Mouse (Mus musculus) MEL (cell line): Measurements from ENCODE around the gene Phlda1. TPM values are rescaled to one million over a fixed set of nuclear protein-coding genes. Genes with fewer than 3 reads are reported as not detected.

Experiments used
- DNase-seq: peaks from one replicate; pipeline ENCODE4 v3.0.0; 2011; ENCODE audit warnings: low read depth, low spot score
- H3K27ac ChIP-seq: 2 replicates; pipeline ENCODE4 v1.5.1; 2012; ENCODE audit warnings: low read depth, mild to moderate bottlenecking, control low read depth, low read length, moderate library complexity; ENCODE audit not compliant: control insufficient read depth
- H3K27me3 ChIP-seq, 2 experiments: fragments of 150-350 bp in 1 of 2; sonication (generic) in 1 of 2; 2 replicates each; pipeline ENCODE4 v1.6.1; 2012; ENCODE audit warnings: low read length in 2 of 2, mild to moderate bottlenecking in 2 of 2, improper control_type of control experiment in 1 of 2, moderate library complexity in 1 of 2; ENCODE audit not compliant: insufficient read depth in 2 of 2, control insufficient read depth in 1 of 2
- H3K36me3 ChIP-seq, 2 experiments: 2 replicates each; pipeline ENCODE4 v1.6.1; 2012 to 2014; ENCODE audit warnings: low read length in 2 of 2, improper control_type of control experiment in 1 of 2, inconsistent platforms in 1 of 2, mild to moderate bottlenecking in 1 of 2; ENCODE audit not compliant: insufficient read depth in 2 of 2, control insufficient read depth in 1 of 2
- H3K4me1 ChIP-seq, 2 experiments: fragments of 150-350 bp in 1 of 2; sonication (generic) in 1 of 2; 2 replicates each; pipeline ENCODE4 v1.6.1; 2012; ENCODE audit warnings: low read length in 2 of 2, improper control_type of control experiment in 1 of 2, mild to moderate bottlenecking in 1 of 2; ENCODE audit not compliant: insufficient read depth in 2 of 2, control insufficient read depth in 1 of 2
- H3K4me3 ChIP-seq, 2 experiments: fragments of 150-350 bp in 1 of 2; sonication (generic) in 1 of 2; 2 replicates each; pipeline ENCODE4 v1.5.1; 2012; ENCODE audit warnings: low read depth in 2 of 2, low read length in 2 of 2, mild to moderate bottlenecking in 2 of 2, moderate library complexity in 2 of 2, control low read depth in 1 of 2, improper control_type of control experiment in 1 of 2; ENCODE audit not compliant: control insufficient read depth in 1 of 2, insufficient read depth in 1 of 2
- H3K79me2 ChIP-seq: 2 replicates; pipeline ENCODE4 v1.6.1; 2012; ENCODE audit warnings: mild to moderate bottlenecking, low read length, moderate library complexity; ENCODE audit not compliant: control insufficient read depth, poor library complexity, insufficient read depth
- H3K9ac ChIP-seq: 2 replicates; pipeline ENCODE4 v1.6.1; 2012; ENCODE audit warnings: low read depth, mild to moderate bottlenecking, control low read depth, low read length, moderate library complexity; ENCODE audit not compliant: control insufficient read depth, poor library complexity, severe bottlenecking
- H3K9me3 ChIP-seq: fragments of 150-350 bp; sonication (generic); replicated peaks from 2 replicates; pipeline ENCODE4 v1.6.1; 2012; ENCODE audit warnings: mild to moderate bottlenecking, low read length, improper control_type of control experiment, moderate library complexity; ENCODE audit not compliant: insufficient read depth
- BHLHE40 ChIP-seq: IDR thresholded peaks from 2 replicates; pipeline ENCODE4 v1.6.1; 2012; ENCODE audit warnings: low read depth, mild to moderate bottlenecking, inconsistent platforms, low read length, improper control_type of control experiment, borderline replicate concordance
- CHD1 ChIP-seq: IDR thresholded peaks from 2 replicates; pipeline ENCODE4 v1.6.1; 2012; ENCODE audit warnings: low read depth, mild to moderate bottlenecking, inconsistent platforms, low read length, improper control_type of control experiment
- E2F4 ChIP-seq: IDR thresholded peaks from 2 replicates; pipeline ENCODE4 v1.6.1; 2011; ENCODE audit warnings: low read depth, low read length, improper control_type of control experiment, borderline replicate concordance
- ELF1 ChIP-seq: IDR thresholded peaks from 2 replicates; pipeline ENCODE4 v1.6.1; 2014; ENCODE audit warnings: low read depth, mild to moderate bottlenecking, inconsistent platforms, low read length, improper control_type of control experiment, moderate library complexity
- HCFC1 ChIP-seq: IDR thresholded peaks from 2 replicates; pipeline ENCODE4 v1.6.1; 2012; ENCODE audit warnings: low read depth, mild to moderate bottlenecking, inconsistent platforms, low read length, improper control_type of control experiment, moderate library complexity
- KAT2A ChIP-seq: conservative IDR thresholded peaks from 2 replicates; pipeline ENCODE4 v1.6.1; 2012; ENCODE audit warnings: low read depth, low read length, improper control_type of control experiment, inconsistent platforms
- MAFK ChIP-seq: IDR thresholded peaks from 2 replicates; pipeline ENCODE4 v1.6.1; 2011; ENCODE audit warnings: low read depth, mild to moderate bottlenecking, low read length, improper control_type of control experiment, borderline replicate concordance
- MEF2A ChIP-seq: IDR thresholded peaks from 2 replicates; pipeline ENCODE4 v1.6.1; 2014; ENCODE audit warnings: low read depth, mild to moderate bottlenecking, inconsistent platforms, low read length, improper control_type of control experiment; ENCODE audit not compliant: poor library complexity, insufficient replicate concordance, severe bottlenecking; ENCODE audit errors: extremely low read depth
- MXI1 ChIP-seq: IDR thresholded peaks from 2 replicates; pipeline ENCODE4 v1.6.1; 2011; ENCODE audit warnings: mild to moderate bottlenecking, low read depth, low read length, improper control_type of control experiment
- NELFE ChIP-seq: IDR thresholded peaks from 2 replicates; pipeline ENCODE4 v1.6.1; 2011; ENCODE audit warnings: low read depth, low read length, improper control_type of control experiment
- POLR2A ChIP-seq, 2 experiments: IDR thresholded peaks; 2 replicates each; pipeline ENCODE4 v1.6.1; 2011 to 2012; ENCODE audit warnings: low read length in 2 of 2, mild to moderate bottlenecking in 2 of 2, control low read depth in 1 of 2, improper control_type of control experiment in 1 of 2, low read depth in 1 of 2, moderate library complexity in 1 of 2; ENCODE audit not compliant: control insufficient read depth in 1 of 2, insufficient read depth in 1 of 2, poor library complexity in 1 of 2
- POLR2AphosphoS5 ChIP-seq: IDR thresholded peaks from 2 replicates; pipeline ENCODE4 v1.6.1; 2012; ENCODE audit warnings: low read depth, borderline replicate concordance, mild to moderate bottlenecking, inconsistent platforms, low read length, moderate library complexity, mixed read lengths
- SMC3 ChIP-seq: IDR thresholded peaks from 2 replicates; pipeline ENCODE4 v1.6.1; 2011; ENCODE audit warnings: low read depth, low read length, improper control_type of control experiment
- TAL1 ChIP-seq: IDR thresholded peaks from 2 replicates; pipeline ENCODE4 v1.6.1; 2012; ENCODE audit warnings: mild to moderate bottlenecking, inconsistent platforms, low read length, moderate library complexity, mixed read lengths
- TCF12 ChIP-seq: IDR thresholded peaks from 2 replicates; pipeline ENCODE4 v1.6.1; 2014; ENCODE audit warnings: low read depth, mild to moderate bottlenecking, inconsistent platforms, low read length, improper control_type of control experiment, moderate library complexity
- UBTF ChIP-seq: IDR thresholded peaks from 2 replicates; pipeline ENCODE4 v1.6.1; 2012; ENCODE audit warnings: low read depth, mild to moderate bottlenecking, inconsistent platforms, low read length, improper control_type of control experiment, moderate library complexity, borderline replicate concordance; ENCODE audit not compliant: insufficient read depth
- USF1 ChIP-seq: IDR thresholded peaks from 2 replicates; pipeline ENCODE4 v1.6.1; 2014; ENCODE audit warnings: low read depth, mild to moderate bottlenecking, inconsistent platforms, low read length, improper control_type of control experiment, moderate library complexity
- ZKSCAN1 ChIP-seq: IDR thresholded peaks from 2 replicates; pipeline ENCODE4 v1.6.1; 2012; ENCODE audit warnings: low read depth, mild to moderate bottlenecking, inconsistent platforms, low read length, improper control_type of control experiment, moderate library complexity
- ZMIZ1 ChIP-seq: IDR thresholded peaks from 2 replicates; pipeline ENCODE4 v1.6.1; 2012; ENCODE audit warnings: low read depth, mild to moderate bottlenecking, inconsistent platforms, low read length, improper control_type of control experiment, moderate library complexity
- polyA plus RNA-seq, 2 experiments: library from polyadenylated mRNA; stranded (reverse) in 1 of 2; unstranded in 1 of 2; fragments of >175 nt in 1 of 2; fragments of >200 nt in 1 of 2; gene quantifications; 2 replicates each; pipeline versions ENCODE4 v1.2.1 to v1.2.4; 2012; ENCODE audit warnings: low replicate concordance in 2 of 2, low read depth in 1 of 2; ENCODE audit not compliant: insufficient read length in 2 of 2, insufficient read depth in 1 of 2, missing spikeins in 1 of 2
- total RNA-seq: library from RNA; depleted of rRNA; stranded (reverse); fragments of 300-350 nt; gene quantifications from 2 replicates; pipeline ENCODE4 v1.2.3, GENCODE M21; 2012

The Phlda1 gene
- total and polyA plus RNA-seq, 3 experiments, result 0.27 to 3.4 TPM; not detected in 1

- Histone ChIP-seq H3K79me2 (no peaks in the 10 kb centered on the region), H3K9me3 (no peaks in the 10 kb centered on the region), H3K27me3 (peaks cover under 1 to 1% of the 10 kb centered on the region in 2 experiments; a peak in 2 of 4 replicates), H3K4me3 (no peak overlapping the region), H3K36me3 (peaks cover 0 to 18% of the 10 kb centered on the region in 2 experiments; a peak in 2 of 4 replicates), H3K4me1 (peaks cover 11 to 18% of the 10 kb centered on the region in 2 experiments), H3K27ac (no peak overlapping the region), H3K9ac (no peak overlapping the region)
- no peak for DNase-seq
- TF ChIP-seq E2F4 (no peak), KAT2A (no peak), ZMIZ1 (no peak), SMC3 (no peak), USF1 (no peak)
These were observed 21.5 kb downstream of the Phlda1 start for GRCm38 (mm10) chr10:111527613-111528012.

GRCm38 (mm10) chr10:111528283-111528682 lies 22.2 kb downstream of the Phlda1 start:
- DNase-seq, result no peak
- Histone ChIP-seq H3K27me3 (peaks cover 0 to under 1% of the 10 kb centered on the region in 2 experiments; a peak in 2 of 4 replicates), H3K27ac (no peak overlapping the region), H3K36me3 (peaks cover 0 to 18% of the 10 kb centered on the region in 2 experiments; a peak in 2 of 4 replicates), H3K4me3 (no peak overlapping the region)
- TF ChIP-seq POLR2A (IDR thresholded peaks at IDR 0.05; ENCODE audit: control insufficient read depth in 1 of 2, insufficient read depth in 1 of 2, low read depth in 1 of 2, low read length in 2 of 2, poor library complexity in 1 of 2) (no peak), MEF2A (no peak), BHLHE40 (no peak), TCF12 (no peak), ELF1 (no peak), MXI1 (no peak), CHD1 (no peak), E2F4 (no peak), UBTF (no peak), ZKSCAN1 (no peak), POLR2AphosphoS5 (no peak), HCFC1 (no peak), MAFK (no peak), TAL1 (no peak), SMC3 (no peak), NELFE (no peak)
- TF ChIP-seq, all 39 proteins: peak for 0
- Histone ChIP-seq H3K79me2 (no peaks in the 10 kb centered on the region), H3K9me3 (no peaks in the 10 kb centered on the region), H3K9ac (no peak overlapping the region), H3K4me1 (peaks cover 11 to 18% of the 10 kb centered on the region in 2 experiments)
